Mouse (Mus musculus) neural tube, embryonic 15.5 days (tissue): Measurements from ENCODE around the gene Rbms3. TPM values are rescaled to one million over a fixed set of nuclear protein-coding genes. Genes with fewer than 3 reads are reported as not detected.

Experiments
- ATAC-seq: fragments of 200-750 bp; cut with Nextera tagmentation; 2 replicates; pipeline ENCODE4 v1.8.0; 2017; ENCODE audit warnings: mild to moderate bottlenecking, moderate TSS enrichment, moderate library complexity; ENCODE audit not compliant: low FRiP score
- H3K27ac ChIP-seq: fragments of 300-500 bp; sonication (generic); replicated peaks from 2 replicates; pipeline ENCODE4 v1.5.1; 2015; ENCODE audit warnings: mild to moderate bottlenecking, inconsistent platforms
- H3K27me3 ChIP-seq: fragments of 300-500 bp; sonication (generic); replicated peaks from 2 replicates; pipeline ENCODE4 v1.6.1; 2015; ENCODE audit warnings: inconsistent platforms
- H3K36me3 ChIP-seq: fragments of 300-500 bp; sonication (generic); 2 replicates; pipeline ENCODE4 v1.6.1; 2015; ENCODE audit warnings: inconsistent platforms
- H3K4me1 ChIP-seq: fragments of 300-500 bp; sonication (generic); 2 replicates; pipeline ENCODE4 v1.6.1; 2015; ENCODE audit warnings: inconsistent platforms
- H3K4me2 ChIP-seq: fragments of 300-500 bp; sonication (generic); 2 replicates; pipeline ENCODE4 v1.6.1; 2015; ENCODE audit warnings: inconsistent platforms, mild to moderate bottlenecking, moderate library complexity
- H3K4me3 ChIP-seq: fragments of 300-500 bp; sonication (generic); replicated peaks from 2 replicates; pipeline ENCODE4 v1.5.1; 2015; ENCODE audit warnings: mild to moderate bottlenecking, inconsistent platforms
- H3K9ac ChIP-seq: fragments of 300-500 bp; sonication (generic); replicated peaks from 2 replicates; pipeline ENCODE4 v1.6.1; 2015; ENCODE audit warnings: mild to moderate bottlenecking, inconsistent platforms
- H3K9me3 ChIP-seq: fragments of 300-500 bp; sonication (generic); replicated peaks from 2 replicates; pipeline ENCODE4 v1.6.1; 2016; ENCODE audit warnings: inconsistent platforms
- WGBS: fragments of 180-500 bp; shearing (Covaris S2); methylation state at CpG from one replicate; pipeline ENCODE4 v1.1.7; 2015; ENCODE audit warnings: mixed read lengths; 5-methylcytosine and 5-hydroxymethylcytosine counted together
- polyA plus RNA-seq: library from polyadenylated mRNA; unstranded; fragments of >200 nt; fragmentation: Nextera tagmentation; extraction: Ambion mirVana; gene quantifications from 2 replicates; pipeline ENCODE4 v1.2.1, GENCODE M21; 2015

The Rbms3 gene
- polyA plus RNA-seq, 1 experiment from 2014 or later, result 83.4 TPM

DNA sequence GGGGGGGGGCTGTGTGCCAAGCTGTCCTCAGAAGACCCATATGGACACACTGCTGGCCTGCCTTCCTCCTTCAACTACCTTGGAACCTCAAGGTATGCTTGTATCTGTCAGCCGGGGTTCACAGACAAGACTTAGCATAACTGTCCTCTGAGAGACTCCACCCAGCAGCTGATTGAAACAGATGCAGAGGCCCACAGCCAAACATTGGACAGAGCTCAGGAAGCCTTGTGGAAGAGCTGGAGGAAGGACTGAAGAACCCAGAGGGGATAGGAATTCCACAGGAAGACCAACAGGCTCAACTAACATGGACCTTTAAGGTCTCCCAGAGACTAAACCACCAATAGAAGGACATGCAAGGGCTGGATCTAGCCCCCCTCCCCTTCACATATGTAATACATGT is 570.1 kb downstream of the Rbms3 start:
- H3K36me3 ChIP-seq, result no peaks in the 10 kb centered on the region
- 95% methylated on average over 1 of the region's 1 CpGs for WGBS
- H3K27me3 ChIP-seq, result no peaks in the 10 kb centered on the region
- no peak overlapping the region for H3K27ac ChIP-seq
- H3K9ac ChIP-seq, result no peak overlapping the region
- no peak overlapping the region for H3K4me3 ChIP-seq
- no peak overlapping the region for H3K4me2 ChIP-seq
- no peak for ATAC-seq
- no peaks in the 10 kb centered on the region for H3K4me1 ChIP-seq
- H3K9me3 ChIP-seq, result no peaks in the 10 kb centered on the region

- 85% methylated on average over 6 of the region's 6 CpGs for WGBS
- no peak for ATAC-seq
Measured at GRCm38 (mm10) chr9:117059135-117059534, 570.6 kb downstream of the Rbms3 start.

DNA sequence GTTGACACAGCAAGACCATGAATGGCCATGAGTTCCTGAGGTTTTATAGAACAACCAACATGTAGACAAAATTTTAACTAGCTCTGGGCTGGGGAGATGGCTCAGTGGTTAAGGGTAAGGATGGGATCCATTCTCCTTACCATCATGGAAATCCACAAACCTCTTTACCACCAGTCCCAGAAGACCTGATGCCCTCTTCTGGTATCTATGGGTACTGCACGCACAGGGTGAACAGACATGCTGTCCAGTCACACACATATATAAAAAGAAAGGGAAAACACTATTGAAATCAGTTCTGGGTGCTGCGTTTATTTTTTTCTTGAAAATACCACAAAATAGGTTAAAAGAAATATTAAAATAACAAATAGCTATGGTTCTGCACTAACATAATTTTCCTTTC is 577.8 kb downstream of the Rbms3 start:
- no peak overlapping the region for H3K4me2 ChIP-seq
- no peak for ATAC-seq
- no peak overlapping the region for H3K27ac ChIP-seq
- no peaks in the 10 kb centered on the region for H3K36me3 ChIP-seq
- whole genome bisulfite sequencing, result 97% methylated on average over 2 of the region's 2 CpGs
- no peak overlapping the region for H3K4me3 ChIP-seq
- H3K4me1 ChIP-seq, result 0 out of 2 replicates have a peak, but pooled peaks cover 5% of the 10 kb centered on the region
- no peaks in the 10 kb centered on the region for H3K27me3 ChIP-seq
- H3K9me3 ChIP-seq, result no peaks in the 10 kb centered on the region
- H3K9ac ChIP-seq, result no peak overlapping the region

More at GRCm38 (mm10) chr9:117059135-117059534, 570.6 kb downstream of the Rbms3 start:
- Histone ChIP-seq H3K9ac (no peak overlapping the region), H3K4me2 (no peak overlapping the region), H3K9me3 (no peaks in the 10 kb centered on the region), H3K27ac (no peak overlapping the region), H3K4me3 (no peak overlapping the region), H3K4me1 (no peaks in the 10 kb centered on the region), H3K36me3 (no peaks in the 10 kb centered on the region), H3K27me3 (no peaks in the 10 kb centered on the region)

- Histone ChIP-seq H3K27ac (no peak overlapping the region), H3K9ac (no peak overlapping the region), H3K4me2 (no peak overlapping the region), H3K4me1 (0 out of 2 replicates have a peak, but pooled peaks cover 5% of the 10 kb centered on the region), H3K27me3 (no peaks in the 10 kb centered on the region), H3K36me3 (no peaks in the 10 kb centered on the region), H3K4me3 (no peak overlapping the region), H3K9me3 (no peaks in the 10 kb centered on the region)
- 97% methylated on average over 1 of the region's 1 CpGs for WGBS
- no peak for ATAC-seq
Measured at GRCm38 (mm10) chr9:117048641-117049040, 581.1 kb downstream of the Rbms3 start.

DNA sequence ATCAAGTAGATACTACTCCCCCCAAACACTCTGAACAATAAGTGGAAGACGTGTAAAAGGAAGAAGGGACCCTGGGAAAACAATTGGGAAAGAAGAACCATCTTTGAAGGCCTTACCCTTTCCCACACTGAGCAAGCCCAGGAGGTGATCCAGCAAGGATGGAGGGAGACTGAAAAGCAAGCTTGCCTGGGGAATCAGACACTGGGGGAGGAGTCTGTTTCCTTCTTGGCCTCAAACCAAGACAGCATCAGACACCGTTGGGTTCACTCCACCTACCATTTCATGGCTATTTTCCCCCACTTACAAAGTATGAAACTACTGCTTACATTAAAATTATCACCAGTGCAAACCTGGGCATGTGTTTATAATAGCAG is 587.7 kb downstream of the Rbms3 start:
- no peak for ATAC-seq
- no peak overlapping the region for H3K27ac ChIP-seq
- H3K36me3 ChIP-seq, result no peaks in the 10 kb centered on the region
- 0 out of 2 replicates have a peak, but pooled peaks cover 12% of the 10 kb centered on the region for H3K4me1 ChIP-seq
- no peak overlapping the region for H3K9ac ChIP-seq
- H3K4me2 ChIP-seq, result no peak overlapping the region
- no peaks in the 10 kb centered on the region for H3K9me3 ChIP-seq
- 62% methylated on average over 2 of the region's 2 CpGs for WGBS
- H3K27me3 ChIP-seq, result no peaks in the 10 kb centered on the region
- no peak overlapping the region for H3K4me3 ChIP-seq

- Histone ChIP-seq H3K9ac (no peak overlapping the region), H3K4me3 (no peak overlapping the region), H3K27ac (no peak overlapping the region), H3K36me3 (no peaks in the 10 kb centered on the region), H3K9me3 (no peaks in the 10 kb centered on the region), H3K4me1 (0 out of 2 replicates have a peak, but pooled peaks cover 12% of the 10 kb centered on the region), H3K4me2 (no peak overlapping the region), H3K27me3 (no peaks in the 10 kb centered on the region)
- ATAC-seq, result no peak
Measured at GRCm38 (mm10) chr9:117041291-117041992, 588.3 kb downstream of the Rbms3 start.

DNA sequence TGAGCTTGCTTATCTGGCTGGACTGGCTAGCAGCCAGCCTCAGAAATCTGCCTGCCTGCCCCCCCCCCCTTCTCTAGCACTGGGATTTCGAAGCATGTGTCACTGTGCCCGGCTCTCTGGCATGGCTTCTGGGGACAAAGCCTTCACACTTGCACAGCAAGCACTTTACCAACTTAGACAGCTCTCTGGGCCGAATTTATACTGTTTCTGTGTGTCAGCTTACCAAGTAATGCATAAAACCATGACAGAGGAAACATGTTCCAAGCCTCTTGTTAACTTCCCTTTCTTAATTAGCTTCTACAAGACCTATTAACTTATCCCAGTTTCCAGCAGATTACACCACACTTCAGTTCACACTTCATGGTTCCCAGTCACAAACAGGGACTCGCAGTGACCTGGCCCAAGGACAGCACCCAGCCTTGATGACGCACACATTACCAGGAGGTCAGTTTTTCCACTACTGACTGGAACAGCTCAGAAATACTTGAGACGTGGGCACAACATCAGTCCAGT is 589.7 kb downstream of the Rbms3 start:
- Histone ChIP-seq H3K27ac (no peak overlapping the region; the same call in 1 of the 2 replicates), H3K9me3 (no peaks in the 10 kb centered on the region), H3K4me3 (no peak overlapping the region), H3K4me2 (no peak overlapping the region), H3K9ac (no peak overlapping the region), H3K27me3 (no peaks in the 10 kb centered on the region), H3K4me1 (0 out of 2 replicates have a peak, but pooled peaks cover 12% of the 10 kb centered on the region), H3K36me3 (no peaks in the 10 kb centered on the region)
- ATAC-seq, result no peak
- 62% methylated on average over 6 of the region's 6 CpGs for WGBS

- no peaks in the 10 kb centered on the region for H3K27me3 ChIP-seq
- H3K9me3 ChIP-seq, result no peaks in the 10 kb centered on the region
- no peak overlapping the region for H3K4me2 ChIP-seq
- H3K4me3 ChIP-seq, result no peak overlapping the region
- no peaks in the 10 kb centered on the region for H3K36me3 ChIP-seq
- peaks cover 10% of the 10 kb centered on the region for H3K4me1 ChIP-seq
- 97% methylated on average over 1 of the region's 1 CpGs for WGBS
- no peak overlapping the region for H3K27ac ChIP-seq
- ATAC-seq, result no peak
- H3K9ac ChIP-seq, result no peak overlapping the region
Measured at GRCm38 (mm10) chr9:117032690-117033089, 597.0 kb downstream of the Rbms3 start.

DNA sequence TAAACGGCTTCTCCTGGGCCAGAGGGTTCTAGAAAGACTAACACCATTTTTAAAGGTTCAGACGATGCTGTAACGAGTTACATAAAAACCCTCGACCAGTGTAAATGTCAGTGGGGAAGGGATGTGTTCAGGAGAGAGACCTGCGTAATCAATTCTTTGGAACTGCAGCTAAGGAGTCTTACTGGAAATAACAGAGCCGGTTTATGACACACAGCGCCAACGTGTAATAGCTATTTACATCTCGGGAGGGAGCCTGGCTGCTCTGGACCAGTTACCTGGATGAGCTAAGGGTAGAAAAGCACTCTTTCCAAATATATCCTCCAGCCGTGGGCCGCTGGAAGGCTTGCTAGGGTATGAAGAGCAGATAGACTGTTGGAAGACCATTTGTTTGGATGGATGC is 598.5 kb downstream of the Rbms3 start:
- peaks cover 10% of the 10 kb centered on the region for H3K4me1 ChIP-seq
- WGBS, result 42% methylated on average over 11 of the region's 11 CpGs
- H3K9me3 ChIP-seq, result no peaks in the 10 kb centered on the region
- peak overlapping the region; percentile 52; the same call in 1 of the 2 replicates for H3K27ac ChIP-seq
- H3K4me3 ChIP-seq, result no peak overlapping the region
- no peaks in the 10 kb centered on the region for H3K36me3 ChIP-seq
- ATAC-seq, result no peak
- no peak overlapping the region for H3K9ac ChIP-seq
- H3K27me3 ChIP-seq, result no peaks in the 10 kb centered on the region
- H3K4me2 ChIP-seq, result no peak overlapping the region

DNA sequence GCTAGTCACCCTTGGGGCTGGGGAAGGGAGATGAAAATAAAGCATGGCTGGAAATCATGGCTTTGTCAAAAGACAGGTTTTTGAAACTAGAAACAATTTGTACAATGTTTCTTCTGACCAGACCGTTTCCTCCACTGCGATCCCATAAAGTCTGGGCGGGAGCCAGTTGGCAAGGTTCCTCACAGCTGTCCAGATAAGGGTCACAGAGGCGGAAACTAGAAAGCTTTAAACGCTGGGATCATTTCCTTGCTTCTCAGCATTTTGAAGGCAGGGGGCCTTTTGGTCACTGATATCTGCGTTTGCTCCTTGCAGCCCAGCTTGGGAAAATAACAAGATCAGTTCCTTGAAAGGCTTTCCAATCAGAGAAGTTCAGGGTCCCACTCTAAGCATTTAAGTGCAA is 598.9 kb downstream of the Rbms3 start:
- Histone ChIP-seq H3K36me3 (no peaks in the 10 kb centered on the region), H3K4me3 (no peak overlapping the region), H3K9me3 (no peaks in the 10 kb centered on the region), H3K9ac (no peak overlapping the region), H3K4me2 (no peak overlapping the region), H3K27me3 (no peaks in the 10 kb centered on the region), H3K27ac (peak overlapping the region; percentile 52; the same call in 1 of the 2 replicates), H3K4me1 (peaks cover 10% of the 10 kb centered on the region)
- no peak for ATAC-seq
- WGBS, result 26% methylated on average over 6 of the region's 6 CpGs

GRCm38 (mm10) chr9:117029953-117030352 is 599.8 kb downstream of the Rbms3 start:
- no peak overlapping the region for H3K4me3 ChIP-seq
- WGBS, result 75% methylated on average over 1 of the region's 1 CpGs
- H3K4me1 ChIP-seq, result peaks cover 10% of the 10 kb centered on the region
- no peak overlapping the region for H3K9ac ChIP-seq
- H3K27ac ChIP-seq, result peak overlapping the region; percentile 28; the same call in 1 of the 2 replicates
- no peak overlapping the region for H3K4me2 ChIP-seq
- no peak for ATAC-seq
- no peaks in the 10 kb centered on the region for H3K27me3 ChIP-seq
- H3K36me3 ChIP-seq, result no peaks in the 10 kb centered on the region
- H3K9me3 ChIP-seq, result no peaks in the 10 kb centered on the region

DNA sequence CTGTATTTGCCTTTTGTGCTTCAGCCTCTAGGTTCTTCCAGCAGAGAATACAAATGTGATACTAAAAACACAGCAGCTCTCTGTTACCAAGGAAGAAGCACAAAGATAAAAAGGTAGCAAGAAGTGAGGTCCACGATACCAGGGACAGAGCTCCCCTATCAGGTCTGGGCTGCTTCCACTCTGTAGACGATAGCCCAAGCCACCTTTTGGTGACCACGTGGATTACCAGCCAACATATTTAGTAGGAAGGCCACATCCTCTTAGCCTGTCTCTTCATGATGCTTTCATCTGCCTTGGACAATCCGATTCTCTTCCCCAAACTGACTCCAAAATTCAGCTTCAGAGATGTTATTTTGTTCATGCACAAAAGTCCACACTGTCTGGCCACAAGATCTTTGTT is 601.1 kb downstream of the Rbms3 start:
- H3K9me3 ChIP-seq, result no peaks in the 10 kb centered on the region
- no peaks in the 10 kb centered on the region for H3K27me3 ChIP-seq
- H3K36me3 ChIP-seq, result no peaks in the 10 kb centered on the region
- no peak overlapping the region for H3K9ac ChIP-seq
- H3K4me1 ChIP-seq, result peaks cover 10% of the 10 kb centered on the region
- no peak overlapping the region for H3K4me2 ChIP-seq
- H3K4me3 ChIP-seq, result no peak overlapping the region
- WGBS, result 92% methylated on average over 4 of the region's 4 CpGs
- ATAC-seq, result no peak
- H3K27ac ChIP-seq, result no peak overlapping the region
